In the genomic region with DNA sequence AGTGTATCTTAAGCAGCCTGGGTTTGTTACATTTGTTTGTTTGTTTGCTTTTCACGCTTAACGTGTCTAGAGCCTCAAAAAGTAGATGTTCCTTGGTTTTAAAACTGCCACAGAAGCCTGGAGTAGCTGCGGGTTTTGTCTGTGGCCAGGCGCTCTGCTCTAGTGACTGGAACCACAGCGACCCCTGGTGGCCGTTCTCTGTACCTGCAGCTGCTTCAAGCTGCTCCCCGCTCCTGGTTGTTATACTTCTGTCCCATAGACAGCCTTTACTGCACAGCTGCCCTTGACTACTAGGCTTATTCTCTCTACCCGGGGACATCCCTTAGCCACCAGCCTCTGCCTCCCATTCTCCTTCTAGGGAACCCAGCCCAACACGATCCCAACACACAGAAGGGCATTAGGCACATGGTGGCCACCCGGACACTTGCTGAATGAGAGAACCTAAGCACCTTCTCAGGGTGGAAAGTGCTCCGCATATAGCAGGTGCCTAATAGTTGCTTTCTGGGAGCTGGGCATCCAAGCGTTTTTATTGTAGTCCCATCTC, we compare ENCODE assay signal across 7 mouse cellular contexts.
DNase-seq lines count a peak whose midpoint lies in the region; ATAC-seq and TF ChIP-seq lines count a peak whose summit lies in the region.

No protein-coding gene starts in this region.

- DNase-seq in G1E (ENCODE audit: low spot score): peak; percentile 64
- peak; percentile 74 for DNase-seq in cerebellum, adult 9-10 months
- peak; percentile 79 for DNase-seq in gastrocnemius, postnatal 10 days
- peak; percentile 71 to 74 for DNase-seq in kidney, postnatal 25 days
- peak; percentile 81 for DNase-seq in lung, postnatal 10 days
- peak; percentile 71 for DNase-seq in right cerebral cortex, postnatal 14 days

- ATAC-seq in G1E (ENCODE audit: extremely low read depth, insufficient number of reproducible peaks, low FRiP score, poor library complexity, severe bottlenecking): peak; percentile 59; the same call in 1 of the 2 replicates

- H3K4me3 ChIP-seq in C2C12 (ENCODE audit: insufficient read depth, poor library complexity, severe bottlenecking): no peak overlapping the region
- H3K4me3 ChIP-seq in G1E (ENCODE audit: low read depth, low read length): no peak overlapping the region

- no peaks in the 10 kb centered on the region for H3K79me3 ChIP-seq in C2C12 (ENCODE audit: low read depth)

- peaks cover 24% of the 10 kb centered on the region for H3K4me1 ChIP-seq in G1E (ENCODE audit: insufficient read depth, low read depth, low read length)

- no peaks in the 10 kb centered on the region for H3K79me2 ChIP-seq in C2C12 (ENCODE audit: control insufficient read depth, insufficient read depth)

- no peaks in the 10 kb centered on the region for H3K27me3 ChIP-seq in C2C12 (ENCODE audit: control insufficient read depth, insufficient read depth, insufficient read length)
- H3K27me3 ChIP-seq in G1E (ENCODE audit: insufficient read depth, low read length): peaks cover 3% of the 10 kb centered on the region; the same call in 1 of the 2 replicates

- H3K9me3 ChIP-seq in G1E (replicated peaks): no peaks in the 10 kb centered on the region

- no peak overlapping the region for H3ac ChIP-seq in C2C12 (ENCODE audit: control insufficient read depth, insufficient read length, low read depth)

- TF ChIP-seq CTCF in C2C12 (IDR thresholded peaks at IDR 0.05; ENCODE audit: control insufficient read depth, insufficient read depth, insufficient read length) (peak; percentile 80), G1E (IDR thresholded peaks at IDR 0.05; ENCODE audit: low read depth, low read length) (peak; percentile 96)

- no peaks in the 10 kb centered on the region for H3K36me3 ChIP-seq in C2C12 (ENCODE audit: control insufficient read depth, insufficient read depth)
- peaks cover 3% of the 10 kb centered on the region for H3K36me3 ChIP-seq in G1E (replicated peaks)

TF ChIP-seq in C2C12, 6 proteins besides CTCF, POLR2A, EP300 and RAD21:
- TF ChIP-seq MYOG (IDR thresholded peaks at IDR 0.05; ENCODE audit: control insufficient read depth, extremely low read depth, insufficient read length): no peak
- no peak for TF ChIP-seq CEBPB (IDR thresholded peaks at IDR 0.05; ENCODE audit: low read depth)
- TF ChIP-seq MYOD1 (IDR thresholded peaks at IDR 0.05; ENCODE audit: control insufficient read depth, insufficient read length, low read depth): no peak
- TF ChIP-seq USF1 (IDR thresholded peaks at IDR 0.05; ENCODE audit: low read depth): no peak
- no peak for TF ChIP-seq FOSL1 (IDR thresholded peaks at IDR 0.05; ENCODE audit: insufficient read depth, low read length, poor library complexity, severe bottlenecking)
